Mouse (Mus musculus) layer of hippocampus, adult 2 months (tissue): ENCODE measurements around the gene Pld2. TPM values are rescaled to one million over a fixed set of nuclear protein-coding genes. Genes with fewer than 3 reads are reported as not detected.

ENCODE experiments used
- DNase-seq, 2 experiments: peaks; one replicate each; pipeline ENCODE4 v3.0.0; 2022; ENCODE audit warnings: low spot score in 2 of 2
- H3K27ac ChIP-seq: fragments of 200-600 bp; 2 replicates; pipeline ENCODE4 v1.8.1; 2022
- H3K4me3 ChIP-seq: fragments of 200-600 bp; 2 replicates; pipeline ENCODE4 v1.8.1; 2022; ENCODE audit warnings: mild to moderate bottlenecking
- CTCF ChIP-seq: fragments of 200-600 bp; conservative IDR thresholded peaks from 2 replicates; pipeline ENCODE4 v1.8.1; 2022; ENCODE audit warnings: antibody characterized with exemption, mild to moderate bottlenecking, moderate library complexity
- long read RNA-seq, 2 experiments: library from polyadenylated mRNA; stranded (forward); transcript quantifications; one replicate each; pipeline ENCODE4 v2.0.0; 2021; ENCODE audit warnings: borderline mapping rate in 2 of 2
- total RNA-seq, 2 experiments: library from RNA; stranded (reverse); gene quantifications; 2 replicates each; pipeline ENCODE4 v1.2.3; 2021

Pld2 gene
- 10 to 100 TPM; 17.7 to 19.2 TPM for total RNA-seq
- long read RNA-seq, experiment 1, transcript Pld2-201 (25 exons, 3,659 nt), result major isoform, 6 of 13 reads
- long read RNA-seq, experiment 1, partial matches to known transcripts, result 4 of 13 reads
- long read RNA-seq, experiment 1, other reads (novel, unspliced or antisense), result 2 of 13 reads
- long read RNA-seq, experiment 2, transcript Pld2-201 (25 exons, 3,659 nt), result major isoform, 6 of 21 reads
- long read RNA-seq, experiment 2, partial matches to known transcripts, result 5 of 21 reads
- long read RNA-seq, experiment 2, other reads (novel, unspliced or antisense), result 10 of 21 reads

- DNase-seq, result peak; percentile 62 to 77
- Histone ChIP-seq H3K27ac (peak within 1 kb of the TSS; percentile 83), H3K4me3 (peak within 1 kb of the TSS; percentile 78)
- TF ChIP-seq CTCF, result peak; percentile 80
Measured at GRCm38 (mm10) chr11:70539877-70540587, at the start of gene Pld2. TSS of gene Pld2 (plus strand) at chr11:70540064.

GRCm38 (mm10) chr11:70499566-70500475 lies 40.0 kb upstream of the Pld2 start:
- peak; percentile 73 for TF ChIP-seq CTCF
- Histone ChIP-seq H3K4me3 (no peak overlapping the region), H3K27ac (no peak overlapping the region)
- no peak for DNase-seq

GRCm38 (mm10) chr11:70500476-70500812 lies 39.4 kb upstream of the Pld2 start:
- no peak for TF ChIP-seq CTCF
- no peak for DNase-seq
- no peak overlapping the region for H3K4me3 ChIP-seq
- no peak overlapping the region for H3K27ac ChIP-seq

- no peak for TF ChIP-seq CTCF
- Histone ChIP-seq H3K27ac (no peak overlapping the region), H3K4me3 (no peak overlapping the region)
- no peak for DNase-seq
Measured at GRCm38 (mm10) chr11:70502018-70502417, 37.8 kb upstream of the Pld2 start.

GRCm38 (mm10) chr11:70504970-70505369 lies 34.9 kb upstream of the Pld2 start, which contains the start of gene Tm4sf5:
TSS of gene Tm4sf5 (plus strand) at chr11:70505244.
- H3K27ac ChIP-seq, result no peak within 1 kb of the TSS

GRCm38 (mm10) chr11:70506385-70506784 lies 33.5 kb upstream of the Pld2 start:
- H3K4me3 ChIP-seq, result no peak overlapping the region
- peak in 1 of 2 experiments; percentile 66 for DNase-seq
- peak; percentile 80 for TF ChIP-seq CTCF
- no peak overlapping the region for H3K27ac ChIP-seq

More at GRCm38 (mm10) chr11:70504970-70505369, 34.9 kb upstream of the Pld2 start, which contains the start of gene Tm4sf5:
- H3K4me3 ChIP-seq, result no peak within 1 kb of the TSS
- TF ChIP-seq CTCF, result no peak
- no peak for DNase-seq

- no peak for DNase-seq
- H3K27ac ChIP-seq, result no peak overlapping the region
- no peak overlapping the region for H3K4me3 ChIP-seq
- TF ChIP-seq CTCF, result no peak
Measured at GRCm38 (mm10) chr11:70506962-70507515, 32.8 kb upstream of the Pld2 start.

GRCm38 (mm10) chr11:70509753-70510564 lies 29.9 kb upstream of the Pld2 start:
- DNase-seq, result peak; percentile 45 to 46
- no peak overlapping the region; the same call in 1 of the 2 replicates for H3K4me3 ChIP-seq

GRCm38 (mm10) chr11:70511242-70511641 lies 28.6 kb upstream of the Pld2 start:
- DNase-seq, result no peak
- Histone ChIP-seq H3K4me3 (no peak overlapping the region), H3K27ac (no peak overlapping the region)
- TF ChIP-seq CTCF, result no peak

More at GRCm38 (mm10) chr11:70509753-70510564, 29.9 kb upstream of the Pld2 start:
- peak; percentile 77 for TF ChIP-seq CTCF
- H3K27ac ChIP-seq, result no peak overlapping the region

- H3K27ac ChIP-seq, result no peak overlapping the region
- no peak for DNase-seq
- H3K4me3 ChIP-seq, result no peak overlapping the region
- no peak for TF ChIP-seq CTCF
Measured at GRCm38 (mm10) chr11:70511825-70512224, 28.0 kb upstream of the Pld2 start.

- Histone ChIP-seq H3K27ac (no peak overlapping the region), H3K4me3 (no peak overlapping the region)
- no peak for TF ChIP-seq CTCF
- no peak for DNase-seq
Measured at GRCm38 (mm10) chr11:70512709-70513342, 27.0 kb upstream of the Pld2 start.
